Mouse (Mus musculus): Measurements from ENCODE around the gene Fut9.

- TF ChIP-seq CTCF (IDR thresholded peaks at IDR 0.05; ENCODE audit: control insufficient read depth, insufficient read depth, insufficient replicate concordance, low read depth, low read length) = no peak
- no peak for TF ChIP-seq POLR2A (IDR thresholded peaks at IDR 0.05; ENCODE audit: control insufficient read depth, low read depth, low read length)
These were observed 138.8 kb downstream of the Fut9 start for GRCm38 (mm10) chr4:25661204-25661727.

All from testis, adult 2 months (tissue).